Mouse (Mus musculus) lung, embryonic 15.5 days (tissue): ENCODE results near the gene Trpc2. TPM values are rescaled to one million over a fixed set of nuclear protein-coding genes. Genes with fewer than 3 reads are reported as not detected.

Experiments used
- polyA plus RNA-seq: library from polyadenylated mRNA; unstranded; fragments of >200 nt; fragmentation: Nextera tagmentation; extraction: Ambion mirVana; gene quantifications from 2 replicates; pipeline ENCODE4 v1.2.1, GENCODE M21; 2015

Gene Trpc2
- polyA plus RNA-seq, 1 experiment from 2014 or later, result not detected

Other genes starting within 250 kb of the Trpc2 start
- 54.7 and 61.7 TPM in 2 replicates for gene Inppl1, start 244.9 kb upstream of the Trpc2 start, polyA plus RNA-seq
- 1.0 and 2.0 TPM in 2 replicates for gene Folr2, start 225.9 kb upstream of the Trpc2 start, polyA plus RNA-seq
- gene Anapc15, start 219.4 kb upstream of the Trpc2 start, polyA plus RNA-seq, result 80.4 and 84.6 TPM in 2 replicates
- 0.68 and 0.95 TPM in 2 replicates for gene Folr1, start 212.3 kb upstream of the Trpc2 start, polyA plus RNA-seq
- 165 and 170 TPM in 2 replicates for gene Lamtor1, start 177.2 kb upstream of the Trpc2 start, polyA plus RNA-seq
- gene Tomt, start 176.8 kb upstream of the Trpc2 start, polyA plus RNA-seq, result 0.54 and 0.59 TPM in 2 replicates
- gene Lrrc51, start 149.2 kb upstream of the Trpc2 start, polyA plus RNA-seq, result 11.8 and 13.5 TPM in 2 replicates
- 68.9 and 79.4 TPM in 2 replicates for gene Numa1, start 149.0 kb upstream of the Trpc2 start, polyA plus RNA-seq
- 2.2 and 2.3 TPM in 2 replicates for gene Il18bp, start 64.4 kb upstream of the Trpc2 start, polyA plus RNA-seq
- 25.3 and 26.0 TPM in 2 replicates for gene Rnf121, start 17.6 kb upstream of the Trpc2 start, polyA plus RNA-seq
- gene Xndc1, start 17.6 kb upstream of the Trpc2 start, polyA plus RNA-seq, result 32.3 and 34.4 TPM in 2 replicates
- gene Xntrpc, start 17.4 kb upstream of the Trpc2 start, polyA plus RNA-seq, result 0.89 and 1.2 TPM in 2 replicates
- gene Art1, start 18.6 kb downstream of the Trpc2 start, polyA plus RNA-seq, result 0.50 and 0.87 TPM in 2 replicates
- gene Art5, start 26.4 kb downstream of the Trpc2 start, polyA plus RNA-seq, result 1.4 and 1.5 TPM in 2 replicates
- 0.16 TPM in 1 of 2 replicates, not detected in the other for gene Chrna10, start 33.7 kb downstream of the Trpc2 start, polyA plus RNA-seq
- 33.8 and 35.3 TPM in 2 replicates for gene Nup98, start 127.1 kb downstream of the Trpc2 start, polyA plus RNA-seq
- 81.0 and 91.8 TPM in 2 replicates for gene Pgap2, start 127.1 kb downstream of the Trpc2 start, polyA plus RNA-seq
- 72.8 and 74.5 TPM in 2 replicates for gene Rhog, start 172.9 kb downstream of the Trpc2 start, polyA plus RNA-seq
- 16.7 and 20.1 TPM in 2 replicates for gene Stim1, start 184.7 kb downstream of the Trpc2 start, polyA plus RNA-seq